Mouse (Mus musculus) embryonic fibroblast, embryonic 13.5 days (primary cell): ENCODE measurements at regions not wholly inside any gene's neighbourhood (a gene's known extent, or its start where the extent isn't known, plus 50 kb on each side); places are given as distances from the start of the nearest gene placed in this dataset.

Experiments
- CTCF ChIP-seq: IDR thresholded peaks from 2 replicates; pipeline ENCODE4 v1.5.1; 2011; ENCODE audit warnings: mild to moderate bottlenecking, control low read depth, low read length, moderate library complexity, borderline replicate concordance; ENCODE audit not compliant: insufficient read depth
- POLR2A ChIP-seq: IDR thresholded peaks from 2 replicates; pipeline ENCODE4 v1.6.1; 2011; ENCODE audit warnings: low read depth, mild to moderate bottlenecking, control low read depth, low read length, moderate library complexity

DNA sequence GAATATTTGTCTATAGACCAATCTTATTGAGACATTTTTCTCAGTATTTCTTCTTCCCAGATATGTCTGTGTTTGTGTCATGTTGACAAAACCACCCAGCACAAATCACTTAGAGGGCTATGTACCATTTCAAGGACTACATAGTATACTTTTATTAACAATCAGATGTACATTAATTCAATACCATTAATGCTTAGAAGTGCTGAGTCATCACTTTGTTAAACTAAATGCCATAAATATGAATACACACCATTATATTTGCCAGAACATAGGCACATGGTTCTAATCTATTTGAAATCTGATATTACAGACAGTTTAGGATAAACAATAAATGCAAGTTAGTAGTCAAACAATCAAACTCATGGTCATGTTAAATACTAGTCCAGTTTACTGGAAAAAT, 182.2 kb upstream of the Nfe2l3 start:
- TF ChIP-seq POLR2A: no peak
- TF ChIP-seq CTCF: no peak
